Mouse (Mus musculus) stomach, postnatal 0 days (tissue): ENCODE results near the gene Gpr33. TPM values are rescaled to one million over a fixed set of nuclear protein-coding genes. Genes with fewer than 3 reads are reported as not detected.

Experiments
- ATAC-seq: fragments of 200-750 bp; cut with Nextera tagmentation; 2 replicates; pipeline ENCODE4 v1.8.0; 2017; ENCODE audit not compliant: low FRiP score, low TSS enrichment
- DNase-seq: peaks from one replicate; pipeline ENCODE4 v3.0.0-alpha.2; 2016; ENCODE audit warnings: low spot score
- H3K27ac ChIP-seq: fragments of 300-500 bp; sonication (generic); replicated peaks from 2 replicates; pipeline ENCODE4 v1.5.1; 2014; ENCODE audit warnings: mild to moderate bottlenecking, control low read depth
- H3K27me3 ChIP-seq: fragments of 300-500 bp; sonication (generic); 2 replicates; pipeline ENCODE4 v1.6.1; 2014; ENCODE audit warnings: low read length; ENCODE audit not compliant: control insufficient read depth, insufficient read depth
- H3K36me3 ChIP-seq: fragments of 300-500 bp; sonication (generic); 2 replicates; pipeline ENCODE4 v1.6.1; 2014; ENCODE audit warnings: low read length, mixed read lengths; ENCODE audit not compliant: control insufficient read depth, insufficient read depth
- H3K4me1 ChIP-seq: fragments of 300-500 bp; sonication (generic); replicated peaks from 2 replicates; pipeline ENCODE4 v1.6.1; 2014; ENCODE audit warnings: antibody characterized with exemption; ENCODE audit not compliant: control insufficient read depth, insufficient read depth
- H3K4me2 ChIP-seq: fragments of 300-500 bp; sonication (generic); replicated peaks from 2 replicates; pipeline ENCODE4 v1.6.1; 2014; ENCODE audit warnings: low read depth, mild to moderate bottlenecking, control low read depth, moderate library complexity
- H3K4me3 ChIP-seq: fragments of 300-500 bp; sonication (generic); 2 replicates; pipeline ENCODE4 v1.5.1; 2014; ENCODE audit warnings: low read depth, low read length, control low read depth
- H3K9ac ChIP-seq: fragments of 300-500 bp; sonication (generic); 2 replicates; pipeline ENCODE4 v1.6.1; 2014; ENCODE audit warnings: mild to moderate bottlenecking, low read length, control low read depth, mixed read lengths
- H3K9me3 ChIP-seq: fragments of 300-500 bp; sonication (generic); 2 replicates; pipeline ENCODE4 v1.6.1; 2016; ENCODE audit warnings: low read length; ENCODE audit not compliant: control insufficient read depth
- CTCF ChIP-seq: IDR thresholded peaks from 2 replicates; pipeline ENCODE4 v1.5.1; 2016; ENCODE audit warnings: antibody characterized with exemption, low read depth, mild to moderate bottlenecking, moderate library complexity
- EP300 ChIP-seq: optimal IDR thresholded peaks from 2 replicates; pipeline ENCODE3; 2016; ENCODE audit warnings: antibody characterized with exemption
- WGBS: fragments of 180-500 bp; shearing (Covaris S2); extraction: QIAGEN DNeasy Blood & Tissue Kit; methylation state at CpG from one replicate; pipeline ENCODE4 v1.1.7; 2014; 5-methylcytosine and 5-hydroxymethylcytosine counted together
- polyA plus RNA-seq: library from polyadenylated mRNA; unstranded; fragments of >200 nt; fragmentation: Nextera tagmentation; extraction: Ambion mirVana; gene quantifications from 2 replicates; pipeline ENCODE4 v1.2.1, GENCODE M21; 2015

The Gpr33 gene
- not detected in 2 replicates for polyA plus RNA-seq

- Histone ChIP-seq H3K4me1 (no peaks in the 10 kb centered on the region), H3K4me2 (no peak within 1 kb of the TSS), H3K9ac (no peak within 1 kb of the TSS), H3K36me3 (no peaks in the 10 kb centered on the region), H3K27ac (no peak within 1 kb of the TSS), H3K27me3 (no peaks in the 10 kb centered on the region), H3K4me3 (no peak within 1 kb of the TSS), H3K9me3 (no peaks in the 10 kb centered on the region)
- WGBS, result 86% methylated on average over 3 of the region's 3 CpGs
- TF ChIP-seq EP300, result no peak
- no peak for TF ChIP-seq CTCF
- DNase-seq, result no peak
- ATAC-seq, result no peak
These were observed at the start of gene Gpr33 for GRCm38 (mm10) chr12:52027963-52028362. TSS of gene Gpr33 (minus strand) at chr12:52028063.

- H3K9ac ChIP-seq, result no peak overlapping the region
- ATAC-seq, result no peak
- H3K4me1 ChIP-seq, result no peaks in the 10 kb centered on the region
- H3K36me3 ChIP-seq, result no peaks in the 10 kb centered on the region
- H3K4me2 ChIP-seq, result no peak overlapping the region
- TF ChIP-seq EP300 (no peak), CTCF (no peak)
- H3K4me3 ChIP-seq, result no peak overlapping the region
- WGBS, result 60% methylated on average over 2 of the region's 2 CpGs
- DNase-seq, result no peak
- no peaks in the 10 kb centered on the region for H3K27me3 ChIP-seq
- H3K27ac ChIP-seq, result no peak overlapping the region
- H3K9me3 ChIP-seq, result no peaks in the 10 kb centered on the region
These were observed 21.5 kb upstream of the Gpr33 start for GRCm38 (mm10) chr12:52049324-52049723.

GRCm38 (mm10) chr12:52046371-52046770 is 18.5 kb upstream of the Gpr33 start:
- WGBS, result 73% methylated on average over 4 of the region's 4 CpGs
- H3K36me3 ChIP-seq, result no peaks in the 10 kb centered on the region
- DNase-seq (no peak), ATAC-seq (no peak)
- no peaks in the 10 kb centered on the region for H3K4me1 ChIP-seq
- TF ChIP-seq EP300 (no peak), CTCF (no peak)
- no peaks in the 10 kb centered on the region for H3K27me3 ChIP-seq
- no peaks in the 10 kb centered on the region for H3K9me3 ChIP-seq
- H3K4me2 ChIP-seq, result no peak overlapping the region
- H3K9ac ChIP-seq, result no peak overlapping the region
- no peak overlapping the region for H3K4me3 ChIP-seq
- no peak overlapping the region for H3K27ac ChIP-seq

GRCm38 (mm10) chr12:52042818-52043336 is 15.0 kb upstream of the Gpr33 start:
- TF ChIP-seq CTCF (no peak), EP300 (no peak)
- DNase-seq, result peak; percentile 17
- H3K36me3 ChIP-seq, result no peaks in the 10 kb centered on the region
- no peak overlapping the region for H3K27ac ChIP-seq
- ATAC-seq, result no peak
- WGBS, result 49% methylated on average over 10 of the region's 10 CpGs
- no peak overlapping the region for H3K4me3 ChIP-seq
- no peaks in the 10 kb centered on the region for H3K27me3 ChIP-seq
- H3K9me3 ChIP-seq, result no peaks in the 10 kb centered on the region
- no peak overlapping the region for H3K4me2 ChIP-seq
- no peaks in the 10 kb centered on the region for H3K4me1 ChIP-seq
- no peak overlapping the region for H3K9ac ChIP-seq

- DNase-seq (no peak), ATAC-seq (no peak)
- WGBS, result 39% methylated on average over 3 of the region's 3 CpGs
- no peaks in the 10 kb centered on the region for H3K4me1 ChIP-seq
- H3K9me3 ChIP-seq, result no peaks in the 10 kb centered on the region
- no peak overlapping the region for H3K4me3 ChIP-seq
- H3K36me3 ChIP-seq, result no peaks in the 10 kb centered on the region
- no peaks in the 10 kb centered on the region for H3K27me3 ChIP-seq
- no peak overlapping the region for H3K9ac ChIP-seq
- H3K4me2 ChIP-seq, result no peak overlapping the region
- no peak overlapping the region for H3K27ac ChIP-seq
- TF ChIP-seq EP300, result no peak
- peak; percentile 87 for TF ChIP-seq CTCF
These were observed 10.5 kb upstream of the Gpr33 start for GRCm38 (mm10) chr12:52038352-52038751.

- H3K4me2 ChIP-seq, result no peak overlapping the region
- DNase-seq (no peak), ATAC-seq (no peak)
- H3K9ac ChIP-seq, result no peak overlapping the region
- no peaks in the 10 kb centered on the region for H3K27me3 ChIP-seq
- no peak for TF ChIP-seq CTCF
- TF ChIP-seq EP300, result no peak
- H3K4me3 ChIP-seq, result no peak overlapping the region
- H3K4me1 ChIP-seq, result no peaks in the 10 kb centered on the region
- H3K36me3 ChIP-seq, result no peaks in the 10 kb centered on the region
- WGBS, result 79% methylated on average over 3 of the region's 3 CpGs
- H3K9me3 ChIP-seq, result no peaks in the 10 kb centered on the region
- H3K27ac ChIP-seq, result no peak overlapping the region
These were observed 7.1 kb upstream of the Gpr33 start for GRCm38 (mm10) chr12:52034956-52035355.
